Mouse (Mus musculus): ENCODE results near the gene Tbpl1. TPM values are rescaled to one million over a fixed set of nuclear protein-coding genes. Genes with fewer than 3 reads are reported as not detected.

Gene Tbpl1
- total RNA-seq, 4 experiments from 2014 or later, result 13.2 to 18.6 (median 16.8) TPM

Small RNA genes lying within 50 kb of the gene (microRNA-seq; reads per million reads assigned to microRNA genes)
- gene Mir7663, result not detected

Other genes with a start within 250 kb of the Tbpl1 start
- 10 to 100 TPM; 11.3 to 15.5 (median 14.2) TPM for gene Slc2a12, start 86.9 kb downstream of the Tbpl1 start, total RNA-seq (2022)
- gene Tcf21, start 88.2 kb upstream of the Tbpl1 start, total RNA-seq (2022), result not detected